Mouse (Mus musculus) heart, adult 2 months (tissue): ENCODE results near the gene Fam20c. TPM values are rescaled to one million over a fixed set of nuclear protein-coding genes. Genes with fewer than 3 reads are reported as not detected.
A peak's percentile ranks its signal among the peaks of the same experiment; 100 is the strongest.

ENCODE experiments used
- DNase-seq, 2 experiments: peaks; one replicate each; pipeline ENCODE4 v3.0.0; 2021
- H3K27ac ChIP-seq: fragments of 200-600 bp; 2 replicates; pipeline ENCODE4 v1.8.1; 2022
- H3K27me3 ChIP-seq: fragments of 200-500 bp; 2 replicates; pipeline ENCODE4 v1.6.1; 2012; ENCODE audit warnings: mild to moderate bottlenecking, low read length, inconsistent platforms, mixed read lengths; ENCODE audit not compliant: control insufficient read depth, insufficient read depth
- H3K36me3 ChIP-seq: fragments of 200-500 bp; 2 replicates; pipeline ENCODE4 v1.6.1; 2012; ENCODE audit warnings: low read length, inconsistent platforms; ENCODE audit not compliant: control insufficient read depth, insufficient read depth
- H3K4me1 ChIP-seq: fragments of 200-500 bp; 2 replicates; pipeline ENCODE4 v1.6.1; 2011; ENCODE audit warnings: low read length; ENCODE audit not compliant: control insufficient read depth, insufficient read depth
- H3K4me3 ChIP-seq: fragments of 200-600 bp; 2 replicates; pipeline ENCODE4 v1.8.1; 2022
- H3K79me2 ChIP-seq: fragments of 200-500 bp; replicated peaks from 2 replicates; pipeline ENCODE4 v1.6.1; 2012; ENCODE audit warnings: mild to moderate bottlenecking, inconsistent platforms, low read length, moderate library complexity, mixed read lengths; ENCODE audit not compliant: control insufficient read depth, insufficient read depth
- H3K9ac ChIP-seq: fragments of 200-500 bp; 2 replicates; pipeline ENCODE4 v1.6.1; 2012; ENCODE audit warnings: low read depth, mild to moderate bottlenecking, control low read depth, inconsistent platforms, low read length, mixed read lengths
- CTCF ChIP-seq: fragments of 200-600 bp; IDR thresholded peaks from 2 replicates; pipeline ENCODE4 v1.8.1; 2022; ENCODE audit warnings: antibody characterized with exemption, mild to moderate bottlenecking, moderate library complexity
- EP300 ChIP-seq: fragments of 200-500 bp; IDR thresholded peaks from 2 replicates; pipeline ENCODE4 v1.6.1; 2011; ENCODE audit warnings: low read depth, low read length, control low read depth; ENCODE audit not compliant: insufficient read depth
- POLR2A ChIP-seq: fragments of 200-500 bp; IDR thresholded peaks from 2 replicates; pipeline ENCODE4 v1.6.1; 2011; ENCODE audit warnings: mild to moderate bottlenecking, low read depth, low read length, control low read depth; ENCODE audit not compliant: insufficient read depth
- WGBS: fragments of 180-500 bp; shearing (Covaris S2); methylation state at CpG from one replicate; pipeline ENCODE4 v1.1.7; 2018; 5-methylcytosine and 5-hydroxymethylcytosine counted together
- intact Hi-C: fragments of 180-260 bp; cut with DNase I; formaldehyde crosslinking; loops from one replicate; pipeline ENCODE4 v1.15.1; 2025
- polyA plus RNA-seq: library from polyadenylated mRNA; depleted of rRNA; stranded (reverse); fragments of >200 nt; gene quantifications from 2 replicates; pipeline ENCODE4 v1.2.3, GENCODE M21; 2012
- total RNA-seq, 2 experiments: library from RNA; stranded (reverse); gene quantifications; 2 replicates each; pipeline ENCODE4 v1.2.3; 2021

Fam20c gene
- total and polyA plus RNA-seq, 3 experiments, result 10.0 to 14.7 (median 11.3) TPM

GRCm38 (mm10) chr5:138833406-138833805 is 79.1 kb downstream of the Fam20c start:
- H3K9ac ChIP-seq, result no peak overlapping the region
- 24% methylated on average over 6 of the region's 6 CpGs for WGBS
- no peaks in the 10 kb centered on the region for H3K27me3 ChIP-seq
- H3K79me2 ChIP-seq, result no peaks in the 10 kb centered on the region
- intact Hi-C loops, result no loop called here
- no peaks in the 10 kb centered on the region for H3K36me3 ChIP-seq
- DNase-seq, result no peak
- TF ChIP-seq CTCF (no peak), EP300 (no peak)
- no peak overlapping the region for H3K4me3 ChIP-seq
- H3K27ac ChIP-seq, result no peak overlapping the region
- H3K4me1 ChIP-seq, result no peaks in the 10 kb centered on the region

GRCm38 (mm10) chr5:138834910-138835309 is 80.6 kb downstream of the Fam20c start:
- 47% methylated on average over 3 of the region's 3 CpGs for WGBS
- Histone ChIP-seq H3K27ac (no peak overlapping the region), H3K36me3 (no peaks in the 10 kb centered on the region), H3K4me3 (no peak overlapping the region), H3K4me1 (no peaks in the 10 kb centered on the region), H3K79me2 (no peaks in the 10 kb centered on the region), H3K9ac (no peak overlapping the region), H3K27me3 (no peaks in the 10 kb centered on the region)
- intact Hi-C loops, result no loop called here
- TF ChIP-seq POLR2A, result no peak
- TF ChIP-seq EP300, result no peak
- no peak for TF ChIP-seq CTCF
- no peak for DNase-seq

- no peaks in the 10 kb centered on the region for H3K36me3 ChIP-seq
- intact Hi-C loops, result no loop called here
- TF ChIP-seq POLR2A (no peak), EP300 (no peak), CTCF (no peak)
Observed at GRCm38 (mm10) chr5:138840981-138841380, 86.7 kb downstream of the Fam20c start.

GRCm38 (mm10) chr5:138843168-138843824 is 89.0 kb downstream of the Fam20c start:
- no peak overlapping the region for H3K4me3 ChIP-seq
- no peaks in the 10 kb centered on the region for H3K36me3 ChIP-seq
- intact Hi-C loops, result no loop called here
- H3K4me1 ChIP-seq, result no peaks in the 10 kb centered on the region
- H3K9ac ChIP-seq, result no peak overlapping the region
- WGBS, result 64% methylated on average over 9 of the region's 9 CpGs
- H3K27ac ChIP-seq, result no peak overlapping the region
- TF ChIP-seq CTCF (no peak), POLR2A (no peak), EP300 (no peak)
- no peaks in the 10 kb centered on the region for H3K79me2 ChIP-seq
- no peaks in the 10 kb centered on the region for H3K27me3 ChIP-seq
- no peak for DNase-seq

More at GRCm38 (mm10) chr5:138840981-138841380, 86.7 kb downstream of the Fam20c start:
- Histone ChIP-seq H3K27me3 (no peaks in the 10 kb centered on the region), H3K4me3 (no peak overlapping the region), H3K79me2 (no peaks in the 10 kb centered on the region), H3K9ac (no peak overlapping the region), H3K27ac (no peak overlapping the region), H3K4me1 (no peaks in the 10 kb centered on the region)
- 89% methylated on average over 4 of the region's 4 CpGs for WGBS
- no peak for DNase-seq

- Histone ChIP-seq H3K79me2 (no peaks in the 10 kb centered on the region), H3K4me1 (no peaks in the 10 kb centered on the region), H3K36me3 (no peaks in the 10 kb centered on the region), H3K4me3 (no peak overlapping the region), H3K9ac (no peak overlapping the region), H3K27ac (no peak overlapping the region), H3K27me3 (no peaks in the 10 kb centered on the region)
- 44% methylated on average over 4 of the region's 4 CpGs for WGBS
- DNase-seq, result peak in 1 of 2 experiments; percentile 36
- no peak for TF ChIP-seq CTCF
- TF ChIP-seq EP300, result no peak
- no peak for TF ChIP-seq POLR2A
- intact Hi-C loops, result loop anchor here (5.0 kb wide), 1 partner anchor 96 kb away; no protein-coding TSS in a partner anchor
Observed at GRCm38 (mm10) chr5:138846506-138846905, 92.2 kb downstream of the Fam20c start.

- no peaks in the 10 kb centered on the region for H3K79me2 ChIP-seq
- H3K27ac ChIP-seq, result no peak overlapping the region
- H3K27me3 ChIP-seq, result no peaks in the 10 kb centered on the region
- H3K4me3 ChIP-seq, result no peak overlapping the region
- no peak overlapping the region for H3K9ac ChIP-seq
- intact Hi-C loops, result loop anchor here (1.0 to 5.0 kb wide), 4 partner anchors 94 to 331 kb away; no protein-coding TSS in a partner anchor
- no peaks in the 10 kb centered on the region for H3K4me1 ChIP-seq
- WGBS, result 12% methylated on average over 7 of the region's 7 CpGs
- H3K36me3 ChIP-seq, result no peaks in the 10 kb centered on the region
- TF ChIP-seq POLR2A (no peak), EP300 (peak; percentile 94; the same call in 1 of the 2 replicates), CTCF (peak; percentile 82)
- peak; percentile 86 to 90 for DNase-seq
Observed at GRCm38 (mm10) chr5:138848102-138848501, 93.8 kb downstream of the Fam20c start.
